Mouse (Mus musculus): ENCODE data around the gene Angptl7.

- TF ChIP-seq POLR2A (IDR thresholded peaks at IDR 0.05; ENCODE audit: borderline replicate concordance, insufficient read depth, low read length) (no peak), CTCF (IDR thresholded peaks at IDR 0.05; ENCODE audit: borderline replicate concordance, insufficient read depth, low read depth, low read length) (no peak)
Observed at GRCm38 (mm10) chr4:148473496-148473895, 26.8 kb downstream of the Angptl7 start.

Data from cerebellum, adult 2 months (tissue).